Mouse (Mus musculus): ENCODE measurements around the gene Zscan2.

Gene Zscan2

GRCm38 (mm10) chr7:80860729-80861274, at the start of gene Zscan2:
TSS of gene Zscan2 (plus strand) at chr7:80860920.
- peak; percentile 97 for DNase-seq (ENCODE audit: low read depth, low spot score)

GRCm38 (mm10) chr7:80813397-80813796, 47.3 kb upstream of the Zscan2 start:
- DNase-seq (ENCODE audit: low read depth, low spot score): no peak

DNA sequence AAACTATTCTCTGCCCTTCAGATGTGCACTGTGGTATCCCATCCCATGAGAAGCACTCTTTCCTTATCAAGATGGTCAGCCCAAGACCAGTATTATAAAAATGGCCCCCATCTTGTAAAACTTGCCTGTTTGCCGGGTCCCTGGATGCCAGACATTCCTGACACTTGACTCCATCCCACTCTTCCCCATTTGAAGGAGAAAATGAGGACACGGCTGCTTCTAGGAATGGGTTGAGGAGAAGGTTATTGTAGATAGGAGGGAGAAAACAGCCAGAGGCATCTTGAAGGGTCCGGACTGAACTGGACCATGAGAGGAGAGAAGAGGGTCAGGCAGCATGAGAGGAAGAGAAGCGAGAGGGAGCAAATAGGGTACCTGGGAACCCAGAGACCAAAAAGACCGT, 44.1 kb upstream of the Zscan2 start:
- no peak for DNase-seq (ENCODE audit: low read depth, low spot score)

DNA sequence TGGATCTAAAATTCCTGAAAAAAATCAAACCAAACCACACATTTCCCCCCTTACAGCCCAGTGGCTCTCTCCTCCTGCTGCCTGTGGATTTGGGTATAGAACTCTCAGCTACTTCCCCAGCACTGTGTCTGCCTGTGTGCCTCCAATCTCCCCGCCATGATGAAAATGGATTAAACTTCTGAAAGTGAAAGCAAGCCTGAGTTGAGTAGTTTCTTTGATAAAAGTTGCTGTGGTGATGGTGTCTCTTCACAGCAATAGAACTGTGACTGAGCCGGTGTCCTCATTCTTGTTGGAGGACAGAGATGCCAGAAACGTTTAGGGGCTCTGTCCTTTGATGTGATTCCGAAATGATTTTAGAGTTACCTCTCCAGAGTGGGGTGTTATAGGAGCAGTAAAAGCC, 39.9 kb upstream of the Zscan2 start:
- no peak for DNase-seq (ENCODE audit: low read depth, low spot score)

DNA sequence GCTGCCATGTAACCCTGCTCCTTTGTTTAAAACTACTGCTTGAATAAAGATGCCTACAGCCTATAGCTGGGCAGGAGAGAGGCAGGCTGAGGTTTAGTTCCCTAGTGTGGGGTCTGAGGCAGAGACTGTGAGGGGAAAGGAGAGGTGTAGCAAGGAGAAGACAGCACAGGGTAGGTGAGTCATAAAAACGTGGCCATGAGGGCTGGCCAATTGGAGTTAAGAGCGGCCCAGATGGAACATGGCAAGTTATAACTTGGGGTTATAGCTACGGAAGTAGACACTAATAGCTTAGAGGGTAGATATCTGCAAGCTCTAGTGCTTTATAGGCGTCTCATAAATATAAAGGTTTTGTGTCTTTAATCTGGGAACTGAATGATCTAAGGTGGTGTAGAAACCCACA, 37.5 kb upstream of the Zscan2 start:
- no peak for DNase-seq (ENCODE audit: low read depth, low spot score)

GRCm38 (mm10) chr7:80823875-80824682, 36.6 kb upstream of the Zscan2 start:
- DNase-seq (ENCODE audit: low read depth, low spot score): no peak

DNA sequence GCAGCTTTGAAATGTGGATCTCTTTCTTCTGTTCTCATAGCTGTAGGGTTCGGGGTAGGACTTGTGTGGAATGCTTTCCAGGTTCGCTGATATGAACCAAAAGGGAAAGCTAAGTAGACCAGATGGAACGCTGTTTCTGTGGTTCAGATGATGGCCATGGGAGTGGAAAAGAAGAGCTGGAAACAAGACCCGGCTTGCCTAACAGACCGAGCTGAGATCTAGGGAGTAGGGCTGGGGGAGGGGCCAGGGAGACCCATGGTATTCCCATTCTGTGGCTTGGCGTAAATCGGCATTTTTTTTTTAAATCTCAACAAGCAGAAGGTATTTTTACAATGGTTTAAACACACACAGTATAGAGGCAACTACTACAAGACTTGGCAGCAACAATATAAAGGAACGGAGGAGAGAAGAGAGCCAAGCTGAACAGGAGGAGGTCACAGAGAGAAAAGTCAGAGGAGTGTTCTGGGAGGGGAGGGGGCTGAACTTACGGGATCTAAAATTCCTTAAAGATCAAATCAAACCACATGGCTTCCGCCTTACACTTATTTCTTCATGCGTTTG, 34.8 kb upstream of the Zscan2 start, which contains the start of gene Iqgap1:
TSS of gene Iqgap1 (minus strand) at position 132 of the 561 bp plus-strand sequence.
- no peak for DNase-seq (ENCODE audit: low read depth, low spot score)

GRCm38 (mm10) chr7:80828146-80828860, 32.4 kb upstream of the Zscan2 start:
- no peak for DNase-seq (ENCODE audit: low read depth, low spot score)

- DNase-seq (ENCODE audit: low read depth, low spot score): no peak
These were observed 30.4 kb upstream of the Zscan2 start for GRCm38 (mm10) chr7:80830193-80830803.

GRCm38 (mm10) chr7:80832191-80832590, 28.5 kb upstream of the Zscan2 start:
- no peak for DNase-seq (ENCODE audit: low read depth, low spot score)

GRCm38 (mm10) chr7:80832996-80833650, 27.6 kb upstream of the Zscan2 start:
- peak; percentile 52 for DNase-seq (ENCODE audit: low read depth, low spot score)

GRCm38 (mm10) chr7:80833651-80834532, 26.8 kb upstream of the Zscan2 start:
- DNase-seq (ENCODE audit: low read depth, low spot score): no peak

DNA sequence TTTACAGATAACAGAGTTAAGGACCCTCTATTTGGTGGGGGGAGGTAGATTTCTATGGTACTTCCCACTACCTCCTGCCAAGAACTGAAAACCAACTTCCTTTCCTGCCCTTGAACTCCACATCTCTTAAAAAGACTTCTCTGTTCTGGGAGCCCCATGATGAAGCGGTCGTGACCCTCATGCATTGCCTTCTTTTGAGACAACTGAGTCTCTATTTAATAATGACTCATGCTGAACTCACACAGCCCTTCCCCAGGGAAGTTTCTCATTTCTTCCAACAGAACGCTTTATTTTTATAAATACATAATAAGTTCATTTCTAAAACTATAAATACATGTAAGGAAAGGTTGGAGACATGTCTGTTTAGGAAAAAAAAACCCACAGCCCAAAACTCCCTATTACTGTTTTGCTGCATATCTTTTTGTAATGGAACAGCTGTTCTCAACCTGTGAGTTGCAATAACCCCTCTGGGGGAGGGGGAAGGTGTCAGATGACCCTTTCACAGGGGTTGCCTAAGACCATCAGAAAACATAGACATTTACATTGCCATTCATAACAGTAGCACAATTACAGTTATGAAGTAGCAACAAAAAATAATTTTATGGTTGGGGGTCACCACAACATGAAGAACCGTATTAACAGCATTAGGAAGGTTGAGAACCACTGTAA, 24.6 kb upstream of the Zscan2 start:
- DNase-seq (ENCODE audit: low read depth, low spot score): no peak

DNA sequence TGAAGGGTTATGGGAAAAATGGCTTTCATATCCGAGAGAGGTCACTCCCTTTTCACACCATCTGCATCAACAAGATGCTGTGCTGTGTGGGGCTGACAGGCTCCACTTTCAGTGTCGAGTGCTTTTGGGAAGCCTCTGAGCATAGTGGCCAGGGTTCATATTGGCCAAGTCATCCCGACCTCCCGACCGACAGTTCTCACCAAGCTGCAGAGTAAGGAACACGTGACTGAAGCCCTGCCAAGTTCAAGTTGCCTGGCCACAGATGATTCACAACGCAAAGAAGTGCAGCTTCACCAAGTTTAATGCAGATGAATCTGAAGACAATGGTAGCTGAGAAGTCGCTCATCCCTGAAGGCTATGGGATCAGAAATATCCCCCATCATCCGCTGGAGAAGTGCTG, 23.0 kb upstream of the Zscan2 start:
- DNase-seq (ENCODE audit: low read depth, low spot score): no peak

DNA sequence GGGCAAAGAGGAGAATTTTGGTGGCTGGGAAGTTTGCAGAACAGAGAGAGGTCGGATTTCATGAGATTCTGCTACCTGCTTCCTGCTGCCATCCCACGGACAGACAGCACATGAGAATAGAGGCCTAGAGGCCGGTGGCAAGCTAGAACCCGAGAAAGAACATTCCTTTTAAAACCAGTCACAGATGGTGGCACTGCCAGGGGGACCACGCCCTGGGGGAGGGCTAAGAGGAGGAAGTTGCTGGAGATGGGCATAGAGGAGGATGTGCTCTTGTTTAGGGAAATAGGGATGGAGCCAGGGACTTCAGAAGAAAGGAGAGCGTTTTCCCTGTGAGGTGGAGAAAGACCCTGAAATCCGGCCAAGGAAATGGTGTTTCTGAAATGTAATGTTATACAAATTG, 22.5 kb upstream of the Zscan2 start:
- DNase-seq (ENCODE audit: low read depth, low spot score): no peak

DNA sequence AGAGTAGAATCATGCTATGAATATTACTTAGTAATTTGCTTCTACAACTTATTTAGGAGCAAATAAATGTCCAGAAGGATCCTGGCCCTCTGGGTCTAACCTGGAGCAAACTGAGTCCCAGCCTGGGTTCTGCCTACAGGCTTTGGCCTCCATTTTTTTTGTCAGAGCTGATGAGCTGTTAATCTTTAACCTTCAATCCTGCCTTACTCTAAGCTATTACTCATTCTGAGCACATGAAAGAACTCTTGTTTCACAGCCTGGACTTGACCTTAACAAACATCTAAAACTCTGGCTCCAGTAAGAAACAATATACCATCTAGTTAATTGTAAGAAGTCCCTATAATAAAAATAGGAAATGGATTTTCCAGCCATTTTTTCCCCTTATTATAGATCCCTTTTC, 21.0 kb upstream of the Zscan2 start:
- DNase-seq (ENCODE audit: low read depth, low spot score): no peak

GRCm38 (mm10) chr7:80840241-80840640, 20.5 kb upstream of the Zscan2 start:
- DNase-seq (ENCODE audit: low read depth, low spot score): no peak

DNA sequence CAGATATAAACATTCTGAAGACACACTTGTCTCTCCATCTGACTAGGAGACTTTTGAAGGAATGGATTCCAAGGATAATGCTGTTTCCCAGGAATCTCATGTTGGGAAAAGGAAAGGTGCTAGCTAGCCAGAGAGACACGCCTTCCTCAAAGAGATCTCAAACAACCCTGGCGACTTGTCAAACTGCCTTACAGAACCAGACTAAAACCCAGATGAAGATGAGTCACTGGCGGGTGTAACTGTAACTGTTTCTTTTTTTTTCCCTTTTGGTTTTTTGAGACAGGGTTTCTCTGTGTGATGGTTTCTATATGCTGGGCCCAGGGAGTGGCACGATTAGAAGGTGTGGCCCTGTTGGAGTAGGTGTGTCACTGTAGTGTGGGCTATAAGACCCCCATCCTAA, 19.8 kb upstream of the Zscan2 start:
- no peak for DNase-seq (ENCODE audit: low read depth, low spot score)

GRCm38 (mm10) chr7:80842132-80842531, 18.6 kb upstream of the Zscan2 start:
- no peak for DNase-seq (ENCODE audit: low read depth, low spot score)

DNA sequence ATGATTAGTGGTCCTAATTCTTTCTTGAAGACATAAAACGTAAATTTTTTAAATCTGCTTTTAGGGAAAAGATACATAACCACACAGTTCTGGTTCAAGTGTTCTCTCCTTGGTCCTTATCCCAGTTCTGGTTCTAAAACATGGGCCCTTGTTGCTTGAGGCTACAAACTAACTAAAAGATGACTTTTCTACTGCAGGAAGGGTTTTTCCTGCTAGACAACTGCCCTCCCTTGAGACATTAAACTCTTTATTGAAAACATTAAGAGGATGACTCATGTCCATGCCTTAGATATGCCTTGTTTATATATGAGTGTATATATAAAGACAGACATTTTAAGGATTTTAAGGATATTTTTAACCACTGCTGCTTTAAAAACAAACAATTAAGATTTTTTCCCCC, 17.5 kb upstream of the Zscan2 start:
- DNase-seq (ENCODE audit: low read depth, low spot score): no peak

All from forelimb bud, embryonic 11.5 days (tissue).